Mouse (Mus musculus) neural tube, embryonic 12.5 days (tissue): ENCODE data around the gene Polg2. TPM values are rescaled to one million over a fixed set of nuclear protein-coding genes. Genes with fewer than 3 reads are reported as not detected.
"Not testable (repeated sequence)": the region's sequence is repeated elsewhere in the genome, so short reads cannot be mapped to it uniquely, and the experiment has no call there.

Experiments used
- ATAC-seq: fragments of 200-750 bp; cut with Nextera tagmentation; 2 replicates; pipeline ENCODE4 v1.8.0; 2017; ENCODE audit warnings: low read depth, mild to moderate bottlenecking, moderate TSS enrichment, moderate library complexity; ENCODE audit not compliant: low FRiP score
- H3K27ac ChIP-seq: fragments of 300-500 bp; sonication (generic); 2 replicates; pipeline ENCODE4 v1.5.1; 2016
- H3K27me3 ChIP-seq: fragments of 300-500 bp; sonication (generic); replicated peaks from 2 replicates; pipeline ENCODE4 v1.6.1; 2016; ENCODE audit warnings: mild to moderate bottlenecking
- H3K36me3 ChIP-seq: fragments of 300-500 bp; sonication (generic); 2 replicates; pipeline ENCODE4 v1.6.1; 2016; ENCODE audit warnings: mild to moderate bottlenecking
- H3K4me1 ChIP-seq: fragments of 300-500 bp; sonication (generic); 2 replicates; pipeline ENCODE4 v1.6.1; 2016
- H3K4me2 ChIP-seq: fragments of 300-500 bp; sonication (generic); replicated peaks from 2 replicates; pipeline ENCODE4 v1.6.1; 2016; ENCODE audit warnings: mild to moderate bottlenecking
- H3K4me3 ChIP-seq: fragments of 300-500 bp; sonication (generic); 2 replicates; pipeline ENCODE4 v1.5.1; 2016
- H3K9ac ChIP-seq: fragments of 300-500 bp; sonication (generic); 2 replicates; pipeline ENCODE4 v1.6.1; 2016; ENCODE audit warnings: mild to moderate bottlenecking
- H3K9me3 ChIP-seq: fragments of 300-500 bp; sonication (generic); 2 replicates; pipeline ENCODE4 v1.6.1; 2016; ENCODE audit warnings: mild to moderate bottlenecking
- WGBS: fragments of 180-500 bp; shearing (Covaris S2); methylation state at CpG from one replicate; pipeline ENCODE4 v1.1.7; 2016; 5-methylcytosine and 5-hydroxymethylcytosine counted together
- polyA plus RNA-seq: library from polyadenylated mRNA; unstranded; fragments of >200 nt; fragmentation: Nextera tagmentation; extraction: Ambion mirVana; gene quantifications from 2 replicates; pipeline ENCODE4 v1.2.1, GENCODE M21; 2016

Polg2 gene
- polyA plus RNA-seq, 1 experiment from 2014 or later, result 9.3 TPM

- no peak for ATAC-seq
- WGBS, result 79% methylated on average over 4 of the region's 4 CpGs
- Histone ChIP-seq H3K4me1 (peaks cover 5% of the 10 kb centered on the region; the same call in 1 of the 2 replicates), H3K4me3 (no peak overlapping the region), H3K27me3 (no peaks in the 10 kb centered on the region), H3K36me3 (no peaks in the 10 kb centered on the region), H3K9me3 (no peaks in the 10 kb centered on the region), H3K4me2 (no peak overlapping the region), H3K27ac (no peak overlapping the region), H3K9ac (no peak overlapping the region)
Measured at GRCm38 (mm10) chr11:106730714-106731113, 48.6 kb downstream of the Polg2 start.

- H3K4me2 ChIP-seq, result no peak overlapping the region
- H3K9ac ChIP-seq, result no peak overlapping the region
- no peak for ATAC-seq
- no peaks in the 10 kb centered on the region for H3K36me3 ChIP-seq
- no peaks in the 10 kb centered on the region for H3K9me3 ChIP-seq
- H3K27ac ChIP-seq, result no peak overlapping the region
- WGBS, result 96% methylated on average over 1 of the region's 1 CpGs
- H3K4me3 ChIP-seq, result no peak overlapping the region
- H3K4me1 ChIP-seq, result peaks cover 5% of the 10 kb centered on the region; the same call in 1 of the 2 replicates
- H3K27me3 ChIP-seq, result no peaks in the 10 kb centered on the region
Measured at GRCm38 (mm10) chr11:106729656-106730055, 49.7 kb downstream of the Polg2 start.

- no peak for ATAC-seq
- Histone ChIP-seq H3K9me3 (no peaks in the 10 kb centered on the region), H3K4me2 (no peak overlapping the region), H3K4me1 (peaks cover 5% of the 10 kb centered on the region; the same call in 1 of the 2 replicates), H3K4me3 (no peak overlapping the region), H3K9ac (no peak overlapping the region), H3K27me3 (no peaks in the 10 kb centered on the region), H3K27ac (no peak overlapping the region), H3K36me3 (no peaks in the 10 kb centered on the region)
- WGBS, result 87% methylated on average over 10 of the region's 10 CpGs
Measured at GRCm38 (mm10) chr11:106728402-106729366, 50.7 kb downstream of the Polg2 start.

GRCm38 (mm10) chr11:106727967-106728366 is 51.4 kb downstream of the Polg2 start:
- Histone ChIP-seq H3K9ac (no peak overlapping the region), H3K4me3 (no peak overlapping the region), H3K4me2 (no peak overlapping the region), H3K27me3 (no peaks in the 10 kb centered on the region), H3K4me1 (peaks cover 8% of the 10 kb centered on the region; the same call in 1 of the 2 replicates), H3K9me3 (no peaks in the 10 kb centered on the region), H3K27ac (no peak overlapping the region), H3K36me3 (no peaks in the 10 kb centered on the region)
- 39% methylated on average over 5 of the region's 5 CpGs for WGBS
- no peak for ATAC-seq

- 93% methylated on average over 9 of the region's 9 CpGs for WGBS
- H3K4me1 ChIP-seq, result peaks cover 14% of the 10 kb centered on the region; the same call in 1 of the 2 replicates
- not testable (repeated sequence) for H3K9me3 ChIP-seq, ATAC-seq, H3K27ac ChIP-seq, H3K4me2 ChIP-seq, H3K36me3 ChIP-seq, H3K9ac ChIP-seq, H3K27me3 ChIP-seq, H3K4me3 ChIP-seq
Measured at GRCm38 (mm10) chr11:106724916-106725235, 54.5 kb downstream of the Polg2 start.

GRCm38 (mm10) chr11:106724176-106724915 is 55.0 kb downstream of the Polg2 start:
- peaks cover 14% of the 10 kb centered on the region; the same call in 1 of the 2 replicates for H3K4me1 ChIP-seq
- ATAC-seq, result no peak
- 87% methylated on average over 10 of the region's 10 CpGs for WGBS
- H3K9ac ChIP-seq, result no peak overlapping the region
- H3K36me3 ChIP-seq, result no peaks in the 10 kb centered on the region
- H3K4me3 ChIP-seq, result no peak overlapping the region
- no peak overlapping the region for H3K27ac ChIP-seq
- no peaks in the 10 kb centered on the region for H3K9me3 ChIP-seq
- no peaks in the 10 kb centered on the region for H3K27me3 ChIP-seq
- no peak overlapping the region for H3K4me2 ChIP-seq

GRCm38 (mm10) chr11:106723611-106724125 is 55.7 kb downstream of the Polg2 start:
- Histone ChIP-seq H3K9me3 (no peaks in the 10 kb centered on the region), H3K27me3 (no peaks in the 10 kb centered on the region), H3K4me1 (peaks cover 14% of the 10 kb centered on the region; the same call in 1 of the 2 replicates), H3K27ac (no peak overlapping the region), H3K4me2 (no peak overlapping the region), H3K36me3 (no peaks in the 10 kb centered on the region), H3K9ac (no peak overlapping the region), H3K4me3 (no peak overlapping the region)
- 81% methylated on average over 15 of the region's 15 CpGs for WGBS
- no peak for ATAC-seq

GRCm38 (mm10) chr11:106722831-106723361 is 56.4 kb downstream of the Polg2 start:
- ATAC-seq, result no peak
- WGBS, result 5% methylated on average over 7 of the region's 7 CpGs
- H3K4me2 ChIP-seq, result no peak overlapping the region

GRCm38 (mm10) chr11:106720379-106720778 is 59.0 kb downstream of the Polg2 start:
- WGBS, result 91% methylated on average over 8 of the region's 8 CpGs
- H3K4me2 ChIP-seq, result no peak overlapping the region

More at GRCm38 (mm10) chr11:106722831-106723361, 56.4 kb downstream of the Polg2 start:
- Histone ChIP-seq H3K36me3 (no peaks in the 10 kb centered on the region), H3K27me3 (no peaks in the 10 kb centered on the region), H3K4me3 (no peak overlapping the region), H3K9me3 (no peaks in the 10 kb centered on the region), H3K4me1 (peaks cover 9% of the 10 kb centered on the region; the same call in 1 of the 2 replicates), H3K27ac (no peak overlapping the region), H3K9ac (no peak overlapping the region)

More at GRCm38 (mm10) chr11:106720379-106720778, 59.0 kb downstream of the Polg2 start:
- Histone ChIP-seq H3K9me3 (no peaks in the 10 kb centered on the region), H3K4me1 (0 out of 2 replicates have a peak, but pooled peaks cover 9% of the 10 kb centered on the region), H3K4me3 (no peak overlapping the region), H3K36me3 (no peaks in the 10 kb centered on the region), H3K9ac (no peak overlapping the region), H3K27me3 (no peaks in the 10 kb centered on the region), H3K27ac (no peak overlapping the region)
- ATAC-seq, result no peak
